Mouse (Mus musculus) CH12.LX (cell line): ENCODE results near the gene Dynll1.
A peak's percentile ranks its signal among the peaks of the same experiment; 100 is the strongest.

Source experiments
- CTCF ChIP-seq, 2 experiments: IDR thresholded peaks in 1 of 2; conservative IDR thresholded peaks in 1 of 2; 2 replicates each; pipeline ENCODE4 v1.5.1; 2011 to 2012; ENCODE audit warnings: low read depth in 2 of 2, low read length in 2 of 2, improper control_type of control experiment in 1 of 2, inconsistent platforms in 1 of 2, mild to moderate bottlenecking in 1 of 2, moderate library complexity in 1 of 2
- ELF1 ChIP-seq: IDR thresholded peaks from 2 replicates; pipeline ENCODE4 v1.6.1; 2014; ENCODE audit warnings: low read depth, mild to moderate bottlenecking, inconsistent platforms, low read length, improper control_type of control experiment
- EP300 ChIP-seq: IDR thresholded peaks from 2 replicates; pipeline ENCODE4 v1.6.1; 2011; ENCODE audit warnings: low read length, improper control_type of control experiment
- GABPA ChIP-seq: IDR thresholded peaks from 2 replicates; pipeline ENCODE4 v1.6.1; 2012; ENCODE audit warnings: low read depth, low read length, improper control_type of control experiment, inconsistent platforms; ENCODE audit not compliant: insufficient replicate concordance
- MAZ ChIP-seq: IDR thresholded peaks from 2 replicates; pipeline ENCODE4 v1.6.1; 2012; ENCODE audit warnings: low read depth, mild to moderate bottlenecking, inconsistent platforms, low read length, improper control_type of control experiment, moderate library complexity
- MEF2A ChIP-seq: IDR thresholded peaks from 2 replicates; pipeline ENCODE4 v1.6.1; 2014; ENCODE audit warnings: low read depth, mild to moderate bottlenecking, inconsistent platforms, low read length, improper control_type of control experiment, borderline replicate concordance
- PAX5 ChIP-seq: IDR thresholded peaks from 2 replicates; pipeline ENCODE4 v1.6.1; 2012; ENCODE audit warnings: low read length, inconsistent platforms, mixed read lengths
- POLR2A ChIP-seq: IDR thresholded peaks from 2 replicates; pipeline ENCODE4 v1.6.1; 2011; ENCODE audit warnings: low read depth, mild to moderate bottlenecking, improper control_type of control experiment, low read length
- POLR2AphosphoS2 ChIP-seq: IDR thresholded peaks from 2 replicates; pipeline ENCODE4 v1.6.1; 2011; ENCODE audit warnings: low read depth, low read length, improper control_type of control experiment
- RAD21 ChIP-seq: IDR thresholded peaks from 2 replicates; pipeline ENCODE4 v1.6.1; 2011; ENCODE audit warnings: low read depth, mild to moderate bottlenecking, low read length, improper control_type of control experiment, moderate library complexity
- SMC3 ChIP-seq: IDR thresholded peaks from 2 replicates; pipeline ENCODE4 v1.6.1; 2011; ENCODE audit warnings: low read depth, low read length, improper control_type of control experiment
- TCF12 ChIP-seq: IDR thresholded peaks from 2 replicates; pipeline ENCODE4 v1.6.1; 2014; ENCODE audit warnings: low read depth, mild to moderate bottlenecking, inconsistent platforms, low read length, improper control_type of control experiment
- ZNF384 ChIP-seq: IDR thresholded peaks from 2 replicates; pipeline ENCODE4 v1.6.1; 2012; ENCODE audit warnings: low read depth, low read length, improper control_type of control experiment, inconsistent platforms

- TF ChIP-seq TCF12 (no peak), CTCF (conservative IDR thresholded peaks at IDR 0.05 in 1 of 2, IDR thresholded peaks at IDR 0.05 in 1 of 2; ENCODE audit: low read depth in 2 of 2, low read length in 2 of 2) (no peak), ELF1 (no peak), GABPA (no peak), SMC3 (no peak), MAZ (no peak), MEF2A (no peak), EP300 (no peak), RAD21 (no peak), POLR2A (no peak), PAX5 (no peak), ZNF384 (peak; percentile 41), POLR2AphosphoS2 (peak; percentile 4; the same call in 1 of the 2 replicates)
Measured at GRCm38 (mm10) chr5:115340007-115340406, 39.2 kb upstream of the Dynll1 start.
